Mouse (Mus musculus): ENCODE results near the gene Spns2.

The Spns2 gene

GRCm38 (mm10) chr11:72470004-72470403 lies 19.7 kb downstream of the Spns2 start:
- DNase-seq, result no peak

- DNase-seq, result no peak
Observed at GRCm38 (mm10) chr11:72469217-72469616, 20.5 kb downstream of the Spns2 start.

- no peak for DNase-seq
Observed at GRCm38 (mm10) chr11:72468525-72468924, 21.2 kb downstream of the Spns2 start.

GRCm38 (mm10) chr11:72466694-72467507 lies 22.8 kb downstream of the Spns2 start:
- DNase-seq, result no peak

DNA sequence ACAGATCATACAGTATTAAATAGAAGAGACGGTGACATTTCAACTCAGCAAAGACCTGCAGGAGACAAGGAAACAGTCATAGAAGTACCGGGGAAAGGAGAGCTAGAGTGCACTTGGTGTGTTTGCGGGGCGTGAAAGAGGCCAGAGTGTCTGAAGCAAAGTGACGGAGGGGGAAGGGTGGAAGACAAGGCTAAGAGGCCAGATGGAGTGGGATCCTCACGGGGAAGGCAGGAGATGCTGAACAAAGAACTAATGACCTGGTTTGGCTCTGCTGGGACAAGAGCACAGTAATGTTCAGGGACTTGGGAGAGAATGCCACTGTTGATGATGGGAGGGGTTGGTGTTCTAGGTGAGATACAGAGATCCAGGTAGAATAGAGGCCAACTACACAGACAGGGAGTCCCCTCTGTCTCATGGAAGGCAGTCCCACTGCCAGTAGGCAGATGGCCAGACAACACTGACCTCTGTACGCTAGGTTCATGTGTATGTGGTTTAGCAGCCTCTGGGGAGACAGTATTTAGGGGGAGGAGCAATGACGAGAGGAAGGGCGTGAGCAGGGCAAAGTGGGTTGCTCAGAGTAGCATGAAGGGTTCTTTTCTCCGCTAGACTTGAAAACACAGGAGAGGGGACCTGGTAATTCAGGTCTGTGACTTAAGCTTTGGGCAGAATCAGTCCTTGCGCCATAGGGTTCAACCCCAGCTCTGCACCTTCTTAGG lies 23.6 kb downstream of the Spns2 start:
- DNase-seq, result no peak

DNA sequence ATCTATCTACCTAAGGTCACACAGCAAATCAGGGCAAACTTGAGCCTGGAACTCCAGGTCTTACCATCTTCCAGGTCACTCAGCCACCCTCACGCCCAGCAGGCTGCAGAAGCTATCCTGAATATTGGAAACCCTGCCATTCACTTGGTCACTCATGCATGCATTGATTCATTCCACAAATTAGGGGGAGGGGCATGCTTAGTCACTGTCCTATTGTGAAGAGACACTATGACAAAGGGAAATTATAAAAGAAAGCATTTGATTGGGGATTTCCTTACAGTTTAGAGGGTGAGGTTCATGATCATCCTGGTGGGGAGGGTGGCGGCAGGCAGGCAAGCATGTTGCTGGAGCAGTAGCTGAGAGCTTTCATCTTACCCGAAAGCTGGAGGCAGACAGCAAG lies 24.9 kb downstream of the Spns2 start:
- no peak for DNase-seq

- no peak for DNase-seq
Observed at GRCm38 (mm10) chr11:72461500-72461981, 28.2 kb downstream of the Spns2 start.

DNA sequence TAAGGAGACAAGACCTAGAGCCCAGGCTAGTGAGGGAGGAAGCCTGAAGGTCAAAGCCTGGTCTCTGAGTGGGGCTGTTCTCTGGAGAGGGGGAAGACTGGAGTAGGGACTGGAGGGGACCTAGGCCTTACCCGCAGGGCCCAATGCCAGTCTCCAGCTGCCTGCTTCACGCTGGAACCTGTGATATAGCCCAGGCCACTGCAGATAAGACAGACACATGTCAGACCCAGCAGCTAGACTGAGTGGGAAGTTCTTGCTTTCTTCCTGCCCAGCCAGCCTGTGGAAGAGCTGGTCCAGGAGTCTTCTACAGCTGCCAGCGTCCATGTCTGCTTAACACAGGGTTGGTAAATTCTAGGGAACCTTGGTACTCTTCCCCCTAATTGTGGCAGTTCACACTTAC lies 31.2 kb downstream of the Spns2 start:
- no peak for DNase-seq

- DNase-seq, result no peak
Observed at GRCm38 (mm10) chr11:72457995-72458496, 31.7 kb downstream of the Spns2 start.

DNA sequence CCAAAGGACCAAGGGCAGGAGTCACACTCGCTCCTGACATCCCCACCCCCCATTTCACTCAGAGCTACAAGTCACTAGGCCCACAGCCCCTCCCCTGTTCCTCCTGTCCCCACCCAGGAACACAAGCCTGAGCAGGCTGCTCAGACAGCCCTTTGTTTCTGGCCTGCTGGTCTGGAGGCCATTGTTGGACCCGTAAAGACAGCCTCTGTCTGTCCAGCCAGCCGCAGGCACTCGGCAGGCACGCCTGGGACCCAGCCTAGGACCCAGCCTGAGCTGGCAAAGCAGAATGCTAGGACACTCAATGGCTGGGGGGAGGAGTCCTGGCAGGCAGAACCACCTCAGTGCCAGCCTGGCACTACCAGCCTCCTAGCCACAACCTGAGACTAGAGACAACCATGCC lies 34.0 kb downstream of the Spns2 start:
- DNase-seq, result peak in 1 of 2 experiments; percentile 22

- no peak for DNase-seq
Observed at GRCm38 (mm10) chr11:72453105-72453953, 36.4 kb downstream of the Spns2 start.

DNA sequence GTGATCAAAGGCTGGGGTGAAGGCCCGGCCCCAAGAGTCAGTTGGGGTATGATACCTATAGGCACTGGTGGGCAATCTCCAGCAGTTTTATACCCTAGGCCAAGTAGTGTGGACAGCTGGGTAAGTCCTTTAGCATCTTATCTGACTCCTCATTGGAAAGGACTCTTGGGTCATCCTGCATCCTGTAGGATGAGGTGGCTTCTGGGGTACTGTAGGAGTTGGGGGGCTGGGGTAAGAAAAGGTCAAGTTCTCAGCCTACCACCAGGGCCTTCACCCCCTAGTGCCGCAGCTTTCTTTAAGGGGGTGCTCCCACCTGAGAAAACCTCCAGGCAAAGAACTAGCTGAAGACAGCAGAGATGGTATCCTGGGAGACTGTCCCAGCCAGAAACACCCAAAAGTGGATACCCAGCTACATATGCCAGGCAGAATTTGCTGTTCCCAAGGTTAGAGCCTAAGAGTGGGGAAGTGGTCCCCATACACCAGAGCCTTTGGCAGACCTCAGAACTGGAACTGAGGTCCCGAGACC lies 37.5 kb downstream of the Spns2 start:
- DNase-seq, result no peak

GRCm38 (mm10) chr11:72447475-72447874 lies 42.2 kb downstream of the Spns2 start:
- DNase-seq, result no peak

DNA sequence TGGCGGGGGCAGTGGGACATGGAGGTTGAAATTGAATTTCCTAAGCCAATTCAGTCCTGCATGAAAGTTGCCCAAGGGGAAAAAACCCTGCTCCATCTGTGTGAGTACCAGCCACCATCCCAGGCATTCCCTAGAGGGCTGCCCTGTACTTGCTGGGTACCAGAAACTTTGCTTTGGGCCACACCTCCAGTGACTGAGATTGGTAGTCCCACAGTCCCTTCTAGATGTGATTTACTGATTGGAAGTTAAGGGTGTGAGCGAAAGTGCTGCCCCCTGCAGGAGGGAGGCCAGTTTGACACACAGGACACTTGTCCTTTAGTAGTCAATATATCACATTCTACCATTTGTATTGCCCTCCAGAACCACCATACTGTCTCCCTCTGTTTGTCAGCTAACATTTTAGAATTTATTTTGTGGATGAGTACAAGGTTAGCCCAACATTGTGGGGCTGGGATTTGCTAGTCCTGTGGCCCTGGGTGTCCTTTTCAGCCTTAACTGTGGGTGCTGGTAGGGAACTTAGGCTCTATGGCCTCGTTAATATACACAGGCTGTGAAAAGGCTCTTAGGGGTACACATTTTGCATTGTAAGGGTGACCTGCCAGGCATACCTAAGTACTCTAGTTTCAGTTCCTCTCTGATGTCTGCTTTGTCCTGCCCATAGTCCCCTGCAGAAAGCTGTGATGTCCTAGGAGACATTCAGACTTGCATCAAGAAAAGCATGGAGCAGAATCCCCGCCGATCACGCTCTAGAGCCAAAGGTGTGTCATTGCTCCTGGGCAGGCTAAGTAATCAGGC lies 43.2 kb downstream of the Spns2 start:
- DNase-seq, result peak; percentile 38 to 40

DNA sequence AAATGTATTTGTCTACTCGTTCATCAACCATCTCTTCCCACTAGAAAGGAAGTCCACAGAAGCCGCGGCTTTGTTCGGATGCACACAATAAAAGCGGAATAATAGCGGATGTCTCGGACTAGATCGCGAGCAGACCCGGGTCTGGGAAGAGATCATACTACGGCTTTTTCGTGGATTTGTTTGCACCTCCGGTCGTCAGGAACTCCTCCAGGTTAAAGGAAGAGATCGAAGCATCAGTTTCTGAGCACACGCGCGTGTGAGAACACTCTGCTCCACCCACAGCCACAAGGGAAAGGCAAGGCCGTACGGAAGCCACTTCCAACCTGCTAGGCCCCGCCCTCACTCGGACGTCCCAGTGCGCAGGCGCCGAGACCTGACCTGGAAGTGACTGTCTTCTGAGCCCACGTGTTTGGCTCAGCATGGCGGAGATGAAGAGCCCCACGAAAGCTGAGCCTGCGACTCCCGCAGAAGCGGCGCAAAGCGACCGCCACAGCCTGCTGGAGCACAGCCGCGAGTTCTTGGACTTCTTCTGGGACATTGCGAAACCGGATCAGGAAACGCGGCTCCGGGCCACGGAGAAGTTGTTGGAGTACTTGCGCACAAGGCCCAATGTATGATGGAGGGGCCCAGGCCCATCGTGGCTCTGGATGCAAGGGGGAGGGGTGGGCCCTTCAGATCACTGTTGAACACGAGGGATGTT lies 48.6 kb downstream of the Spns2 start, which contains the start of gene Mybbp1a:
Gene Mybbp1a (plus strand): TSS at position 391 of the 700 bp plus-strand sequence.
- DNase-seq, result peak; percentile 99

DNA sequence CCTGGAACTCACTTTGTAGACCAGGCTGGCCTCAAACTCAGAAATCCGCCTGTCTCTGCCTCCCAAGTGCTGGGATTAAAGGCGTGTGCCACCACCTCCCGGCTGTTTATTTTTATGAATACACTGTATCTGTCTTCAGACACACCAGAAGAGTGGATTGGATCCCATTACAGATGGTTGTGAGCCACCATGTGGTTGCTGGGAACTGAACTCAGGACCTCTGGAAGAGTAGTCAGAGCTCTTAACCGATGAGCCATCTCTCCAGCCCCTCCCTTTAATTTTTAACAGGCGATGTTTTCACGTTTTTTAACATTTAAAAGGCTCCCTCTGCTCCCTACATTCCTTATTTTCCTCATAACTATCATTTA lies 49.1 kb downstream of the Spns2 start:
- peak in 1 of 2 experiments; percentile 27 for DNase-seq

DNA sequence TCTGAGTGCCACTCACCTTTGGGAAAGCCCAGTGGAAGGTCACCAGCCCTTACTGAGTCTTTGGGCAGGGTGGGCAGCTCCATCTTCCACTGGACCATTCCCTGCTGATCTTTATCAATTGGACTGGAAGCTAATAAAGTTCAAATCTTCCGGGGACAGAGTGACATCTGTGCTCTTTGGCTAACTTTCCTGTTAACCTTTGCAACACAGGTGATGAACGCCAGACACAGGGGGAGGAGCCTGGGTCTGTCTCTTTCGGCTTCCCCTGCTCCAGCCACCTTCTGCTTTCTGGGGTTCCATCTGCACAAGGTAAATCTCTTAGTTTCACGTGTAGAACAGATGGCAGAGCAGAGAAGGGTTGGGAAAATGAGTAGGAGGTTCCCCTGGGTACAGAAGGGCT lies 51.3 kb downstream of the Spns2 start:
- no peak for DNase-seq

GRCm38 (mm10) chr11:72436756-72437650 lies 52.7 kb downstream of the Spns2 start:
- DNase-seq, result no peak

- no peak for DNase-seq
Observed at GRCm38 (mm10) chr11:72436271-72436670, 53.4 kb downstream of the Spns2 start.

DNA sequence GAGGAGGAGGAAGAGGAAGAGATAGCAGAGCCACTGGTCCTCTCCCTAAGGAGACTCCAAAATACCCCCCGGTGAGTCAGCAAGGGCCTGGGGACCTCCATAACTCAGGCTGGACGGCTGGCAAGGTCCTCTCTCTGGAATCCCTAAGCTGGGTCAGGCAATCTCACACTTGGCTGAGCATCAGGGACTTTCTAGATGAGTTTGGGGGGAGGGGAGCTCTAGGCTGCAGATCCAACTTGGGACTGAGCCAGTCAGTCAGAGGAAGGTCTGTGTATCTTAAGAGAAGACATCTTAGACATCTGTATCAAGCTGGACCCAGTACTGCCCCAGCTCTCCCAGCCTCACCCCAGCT lies 54.0 kb downstream of the Spns2 start:
- no peak for DNase-seq
